Comparison of ENCODE assay signal across 9 mouse cellular contexts in the genomic region with DNA sequence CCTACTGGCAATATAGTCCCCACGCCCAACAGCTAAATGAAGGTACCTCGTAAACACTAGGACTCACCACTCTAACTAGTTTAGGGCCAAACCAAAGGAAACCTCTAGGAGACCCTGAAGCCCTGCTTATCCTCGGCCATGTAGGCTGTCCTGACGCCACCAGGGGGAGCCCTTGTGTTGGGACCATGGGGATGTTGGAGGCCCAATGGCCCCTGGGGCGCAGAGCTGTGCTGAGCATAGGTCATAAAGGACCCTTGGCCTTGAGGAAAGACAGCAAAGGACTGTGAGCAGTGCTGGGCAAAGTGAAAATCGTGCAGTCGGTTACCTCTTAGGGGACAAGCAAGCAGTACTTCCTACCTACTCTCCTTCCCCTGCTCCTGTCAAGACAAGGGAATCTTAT. TPM values are rescaled to one million over a fixed set of nuclear protein-coding genes. Genes with fewer than 3 reads are reported as not detected.
A peak's percentile ranks its signal among the peaks of the same experiment; 100 is the strongest.
DNase-seq lines count a peak whose midpoint lies in the region; ATAC-seq and TF ChIP-seq lines count a peak whose summit lies in the region.
"Had no signal": no experiment of that assay in that cellular context is flagged by ENCODE, and none has a peak within 500 bp of the region (broad histone marks: within the 10 kb centered on the region; RNA-seq: fewer than 3 reads in every experiment).

No protein-coding gene starts in this region.

- peak; percentile 52 for DNase-seq in adrenal gland, adult 8-10 months
- DNase-seq in embryo, embryonic 10.5 days (ENCODE audit: low spot score) = peak; percentile 87
- DNase-seq in heart, embryonic 10.5 days (ENCODE audit: low spot score) = peak; percentile 89
- peak; percentile 91 to 92 for DNase-seq in kidney, postnatal 4 days
- peak; percentile 20 to 34 for DNase-seq in right cerebral cortex, postnatal 36 days (ENCODE audit: low spot score in 2 of 2)
- no peak for DNase-seq in T-cell, adult 2 months (ENCODE audit: low spot score)

- TF ChIP-seq EP300 in ES-Bruce4 (IDR thresholded peaks at IDR 0.05; ENCODE audit: insufficient read depth, low read depth, low read length) = no peak

- TF ChIP-seq CTCF in ES-Bruce4 (IDR thresholded peaks at IDR 0.05; ENCODE audit: low read depth, low read length) = peak; percentile 84

- H3K4me2 ChIP-seq in lung, embryonic 16.5 days (ENCODE audit: low read depth, low read length) = no peak overlapping the region

- ATAC-seq in lung, embryonic 16.5 days (ENCODE audit: low read depth) = peak; percentile 68

- H3K4me3 ChIP-seq in ES-Bruce4 (ENCODE audit: low read depth, low read length) = no peak overlapping the region
- no peak overlapping the region for H3K4me3 ChIP-seq in heart, embryonic 10.5 days
- no peak overlapping the region for H3K4me3 ChIP-seq in lung, embryonic 16.5 days (ENCODE audit: low read length)

- H3K9ac ChIP-seq in ES-Bruce4 (ENCODE audit: low read depth, poor library complexity, severe bottlenecking) = no peak overlapping the region
- no peak overlapping the region for H3K9ac ChIP-seq in lung, embryonic 16.5 days (ENCODE audit: low read length)

- no peaks in the 10 kb centered on the region for H3K36me3 ChIP-seq in ES-Bruce4 (ENCODE audit: control insufficient read depth, insufficient read depth, low read length, poor library complexity, severe bottlenecking)
- no peaks in the 10 kb centered on the region for H3K36me3 ChIP-seq in heart, embryonic 10.5 days
- H3K36me3 ChIP-seq in lung, embryonic 16.5 days (ENCODE audit: control insufficient read depth, insufficient read depth, low read length) = no peaks in the 10 kb centered on the region

- no peak overlapping the region for H3K27ac ChIP-seq in ES-Bruce4 (ENCODE audit: insufficient read depth, low read length)
- H3K27ac ChIP-seq in heart, embryonic 10.5 days = no peak overlapping the region
- no peak overlapping the region for H3K27ac ChIP-seq in lung, embryonic 16.5 days (ENCODE audit: low read length)

- 27% methylated on average over 7 of the region's 7 CpGs for WGBS in heart, embryonic 10.5 days
- 32% methylated on average over 7 of the region's 7 CpGs for WGBS in lung, embryonic 16.5 days

- H3K4me1 ChIP-seq in ES-Bruce4 (ENCODE audit: control insufficient read depth, insufficient read depth, low read length) = no peaks in the 10 kb centered on the region
- H3K4me1 ChIP-seq in heart, embryonic 10.5 days = peaks cover 6% of the 10 kb centered on the region
- no peaks in the 10 kb centered on the region for H3K4me1 ChIP-seq in lung, embryonic 16.5 days (replicated peaks; ENCODE audit: control insufficient read depth, insufficient read depth, low read length)

- no peaks in the 10 kb centered on the region for H3K27me3 ChIP-seq in ES-Bruce4 (ENCODE audit: control insufficient read depth, insufficient read depth, low read length, poor library complexity, severe bottlenecking)
- peaks cover 24% of the 10 kb centered on the region for H3K27me3 ChIP-seq in heart, embryonic 10.5 days (ENCODE audit: insufficient read depth, poor library complexity, severe bottlenecking)
- no peaks in the 10 kb centered on the region; the same call in 1 of the 2 replicates for H3K27me3 ChIP-seq in lung, embryonic 16.5 days (ENCODE audit: control insufficient read depth, insufficient read depth, low read depth, low read length)

- H3K9me3 ChIP-seq in ES-Bruce4 (replicated peaks; ENCODE audit: control insufficient read depth, insufficient read depth, low read length, poor library complexity, severe bottlenecking) = no peaks in the 10 kb centered on the region
- H3K9me3 ChIP-seq in heart, embryonic 10.5 days = no peaks in the 10 kb centered on the region
- no peaks in the 10 kb centered on the region for H3K9me3 ChIP-seq in lung, embryonic 16.5 days (ENCODE audit: control insufficient read depth, low read length)

- no peak for TF ChIP-seq POLR2A in ES-Bruce4 (IDR thresholded peaks at IDR 0.05; ENCODE audit: insufficient read depth, low read length)

RNA-seq across cellular contexts. Expression of a gene that starts 1.6 kb away (rescaled TPM):
- 0.25 and 0.37 TPM in 2 replicates for polyA plus RNA-seq in ES-Bruce4 (2011; ENCODE audit: insufficient read depth, insufficient read length, low read depth, missing spikeins)
- total RNA-seq in adrenal gland, adult 8-10 months (2022) = under 1 TPM; 0.24 to 0.64 (median 0.45) TPM
- polyA plus RNA-seq in heart, embryonic 10.5 days (2016; fragmentation: Nextera tagmentation; extraction: Ambion mirVana) = 0.10 and 0.24 TPM in 2 replicates
- polyA plus RNA-seq in lung, embryonic 16.5 days (2015; fragmentation: Nextera tagmentation; extraction: Ambion mirVana) = 0.13 TPM in 2 replicates

RNA-seq across cellular contexts. Expression of a gene that starts 35.5 kb away (rescaled TPM):
- polyA plus RNA-seq in ES-Bruce4 (2011; ENCODE audit: insufficient read depth, insufficient read length, low read depth, missing spikeins) = not detected in 2 replicates
- total RNA-seq in adrenal gland, adult 8-10 months (2022) = under 1 TPM in 3 of 4 experiments, not detected in 1; 0.17 to 0.35 (median 0.19) TPM
- 0.14 and 1.1 TPM in 2 replicates for polyA plus RNA-seq in heart, embryonic 10.5 days (2016; fragmentation: Nextera tagmentation; extraction: Ambion mirVana)
- 0.06 and 0.19 TPM in 2 replicates for polyA plus RNA-seq in lung, embryonic 16.5 days (2015; fragmentation: Nextera tagmentation; extraction: Ambion mirVana)

RNA-seq across cellular contexts. Expression of a gene that starts 54.6 kb away (rescaled TPM):
- not detected in 2 replicates for polyA plus RNA-seq in ES-Bruce4 (2011; ENCODE audit: insufficient read depth, insufficient read length, low read depth, missing spikeins)
- not detected for total RNA-seq in adrenal gland, adult 8-10 months (2022)
- polyA plus RNA-seq in heart, embryonic 10.5 days (2016; fragmentation: Nextera tagmentation; extraction: Ambion mirVana) = not detected in 2 replicates
- not detected in 2 replicates for polyA plus RNA-seq in lung, embryonic 16.5 days (2015; fragmentation: Nextera tagmentation; extraction: Ambion mirVana)
- total RNA-seq: left cerebral cortex, postnatal 10 days had no signal
